Mouse (Mus musculus) natural killer cell, adult 2 months (primary cell): Measurements from ENCODE around the gene P2ry1.
A peak's percentile ranks its signal among the peaks of the same experiment; 100 is the strongest.

ENCODE experiments used
- DNase-seq, 2 experiments: peaks; one replicate each; pipeline ENCODE4 v3.0.0; 2022; ENCODE audit warnings: low spot score in 2 of 2

The P2ry1 gene

DNA sequence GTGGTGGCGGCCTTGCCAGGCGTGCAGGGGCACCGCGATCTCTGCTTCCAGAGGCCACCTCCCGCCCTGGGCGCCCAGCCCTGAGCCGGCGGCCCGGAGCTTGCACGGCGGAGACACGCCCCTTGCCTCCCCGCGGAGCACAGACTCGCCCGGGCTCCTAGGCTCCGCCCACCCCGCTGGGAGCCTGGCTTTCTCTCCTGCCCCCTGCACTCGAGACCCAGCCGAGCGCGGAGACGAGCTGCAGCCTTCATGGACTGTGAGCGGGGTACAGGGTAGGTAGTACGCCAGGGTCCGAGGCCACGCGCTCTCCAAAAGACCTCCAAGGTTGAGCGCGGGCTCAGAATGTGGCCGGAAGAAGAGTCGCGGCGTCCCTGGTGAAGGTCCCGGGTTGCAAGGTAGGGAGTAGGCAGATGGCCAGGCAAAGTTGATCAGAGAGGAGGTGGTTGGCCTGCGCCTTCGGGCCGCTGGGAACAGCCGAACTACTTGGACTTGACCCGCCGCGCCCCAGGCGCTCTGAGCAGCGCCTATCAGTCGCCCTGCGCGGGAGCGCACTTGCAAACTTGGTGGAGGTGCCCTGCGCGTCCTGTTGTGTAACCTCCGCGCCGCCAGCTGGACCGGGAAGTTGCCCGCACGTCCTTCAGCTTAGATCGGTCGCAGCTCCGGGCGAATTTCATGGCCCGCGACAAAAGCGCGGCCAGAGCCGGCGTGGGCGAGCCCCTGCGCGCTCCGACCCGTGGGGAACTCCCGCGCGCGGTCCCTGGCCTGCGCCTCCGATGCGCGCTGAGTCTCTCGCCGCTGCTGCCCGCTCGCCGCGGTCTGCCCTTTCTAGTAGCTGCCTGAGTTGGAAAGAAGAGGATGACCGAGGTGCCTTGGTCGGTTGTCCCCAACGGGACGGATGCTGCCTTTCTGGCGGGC, at the start of gene P2ry1:
TSS of gene P2ry1 (plus strand) at position 209 of the 915 bp plus-strand sequence.
- DNase-seq = peak in 1 of 2 experiments; percentile 5

GRCm38 (mm10) chr3:60953199-60953736, 49.3 kb upstream of the P2ry1 start:
- DNase-seq = no peak

DNA sequence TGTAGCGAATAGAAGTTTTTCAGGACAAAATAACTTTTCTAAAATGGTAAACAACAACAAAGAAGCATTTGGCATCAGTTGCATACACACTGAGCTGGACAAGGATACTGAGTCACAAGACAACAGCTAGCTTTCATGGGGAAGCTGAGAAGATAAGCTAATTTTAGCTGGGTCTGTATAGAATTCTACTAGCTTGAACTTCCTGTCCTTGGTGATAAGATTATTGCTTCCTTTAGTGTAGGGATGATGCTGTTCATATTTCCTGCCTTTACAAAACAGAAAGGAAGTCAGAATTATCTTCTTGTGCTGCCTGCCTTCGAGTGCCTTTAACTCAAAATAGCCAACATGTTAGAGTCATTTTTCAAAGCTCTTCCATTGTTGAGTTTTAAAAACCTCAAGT, 48.5 kb upstream of the P2ry1 start:
- DNase-seq = no peak

GRCm38 (mm10) chr3:60958769-60959168, 43.8 kb upstream of the P2ry1 start:
- DNase-seq = no peak

DNA sequence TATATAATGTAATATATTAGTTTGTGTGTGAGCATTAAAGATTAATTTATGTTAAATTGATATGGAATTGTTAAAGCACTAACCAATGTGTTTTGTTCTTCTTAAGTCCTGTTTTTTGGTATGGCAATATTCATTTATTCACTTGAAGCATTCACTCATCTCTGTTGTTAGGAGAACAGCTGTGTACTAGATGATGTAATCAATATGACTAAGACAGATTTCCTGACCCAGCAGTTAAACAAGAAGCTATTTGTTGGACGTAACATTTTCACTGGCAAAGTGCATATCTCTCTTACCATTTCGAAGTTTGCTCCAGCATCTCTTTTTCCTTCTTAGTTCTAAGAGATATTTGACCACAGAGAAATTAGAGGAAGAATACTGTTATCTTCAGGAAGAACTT, 37.5 kb upstream of the P2ry1 start:
- no peak for DNase-seq

GRCm38 (mm10) chr3:60974944-60975343, 27.7 kb upstream of the P2ry1 start:
- DNase-seq = no peak

DNA sequence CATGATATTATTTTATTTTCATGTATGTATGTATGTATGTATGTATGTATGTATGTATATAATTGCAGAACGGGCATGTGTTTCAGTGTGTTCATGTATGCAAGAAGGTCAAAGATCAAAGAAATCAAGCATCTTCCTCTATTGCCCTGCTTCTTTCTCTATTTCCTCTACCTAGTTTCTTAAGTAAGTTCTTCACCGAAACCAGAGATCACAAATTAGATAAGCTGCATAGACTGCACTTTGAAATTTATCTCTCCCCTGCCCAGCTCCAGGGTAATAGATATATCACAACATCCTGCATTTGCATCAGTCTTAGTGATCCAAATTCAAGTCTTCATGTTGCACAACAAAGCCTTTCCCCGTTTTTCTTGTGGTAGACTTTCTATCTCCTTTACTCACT, 20.5 kb upstream of the P2ry1 start:
- no peak for DNase-seq

DNA sequence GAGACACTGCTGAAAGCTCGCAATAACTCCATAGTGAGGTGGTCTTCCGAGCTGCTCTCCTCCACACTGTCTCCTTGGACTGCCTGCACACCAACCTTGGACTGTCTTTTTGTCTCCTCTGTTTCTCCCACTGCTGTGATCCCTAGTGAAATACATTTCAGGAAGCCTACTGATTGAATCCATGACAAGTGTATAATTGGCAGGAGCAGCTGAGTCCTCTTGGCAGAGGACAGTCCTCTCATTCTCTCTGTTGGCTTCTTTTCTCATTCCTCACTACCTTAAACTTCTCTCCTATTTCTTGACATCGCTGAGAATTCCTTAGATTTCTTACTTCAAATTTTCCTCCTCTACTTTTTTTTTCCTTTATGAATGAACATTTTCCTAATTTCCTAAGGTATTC, 4.5 kb upstream of the P2ry1 start:
- no peak for DNase-seq

DNA sequence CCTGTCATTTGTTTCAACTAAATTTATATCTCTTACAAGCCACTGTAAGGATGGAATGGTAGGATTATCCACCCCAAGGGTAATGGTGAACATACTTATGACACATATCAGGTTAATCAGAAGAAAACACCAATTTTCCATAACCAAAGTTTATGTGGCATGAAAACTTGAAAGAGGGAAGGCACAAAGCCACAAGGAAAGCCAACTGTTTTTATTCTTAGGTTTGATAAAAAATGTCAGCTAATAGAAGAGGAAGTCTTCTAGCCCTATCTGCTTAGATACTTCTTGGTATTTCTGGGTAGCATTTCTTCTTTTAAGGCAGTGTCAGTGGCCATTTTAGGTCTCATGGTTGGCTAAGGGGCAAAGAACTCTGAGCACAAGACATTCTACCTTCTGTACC, 2.9 kb upstream of the P2ry1 start:
- DNase-seq = no peak

- no peak for DNase-seq
Measured at GRCm38 (mm10) chr3:61000747-61001146, 1.8 kb upstream of the P2ry1 start.

DNA sequence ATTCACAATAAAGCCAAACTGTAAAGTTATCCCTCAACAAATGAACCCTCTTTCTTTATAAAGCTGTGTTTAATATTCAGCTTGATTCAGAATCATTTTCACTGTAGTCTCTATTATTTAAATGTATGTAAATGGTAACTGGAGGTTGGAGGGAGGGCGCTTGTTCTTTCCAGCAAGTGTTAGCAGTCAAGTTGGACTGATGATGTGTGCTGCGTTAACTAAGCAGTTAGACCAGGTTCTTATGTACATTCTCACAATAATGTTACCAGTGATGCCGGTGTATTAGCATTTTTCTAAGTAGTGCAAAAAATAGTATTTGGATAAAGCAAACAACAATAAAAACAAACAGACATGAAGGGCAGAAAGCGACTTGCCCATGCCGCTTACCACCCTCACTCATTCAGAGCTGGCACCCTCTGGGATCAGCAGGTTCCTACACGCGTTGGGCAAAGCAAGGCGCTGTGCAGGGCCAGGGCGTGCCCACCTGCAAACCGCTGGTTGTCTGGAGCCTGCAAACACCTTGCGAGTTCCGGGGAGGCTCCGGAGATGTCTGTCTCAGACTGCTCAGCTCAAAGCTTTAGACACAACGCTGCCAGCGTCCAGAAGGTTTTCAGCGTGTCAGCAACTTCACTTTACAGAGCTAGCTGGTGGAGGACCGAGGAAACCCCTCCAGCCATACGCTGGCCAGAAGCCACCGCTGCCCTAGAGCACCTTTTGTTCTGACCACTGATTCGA, 576 bp upstream of the P2ry1 start:
- no peak for DNase-seq

GRCm38 (mm10) chr3:61004611-61005010, 2.0 kb downstream of the P2ry1 start:
- DNase-seq = no peak

DNA sequence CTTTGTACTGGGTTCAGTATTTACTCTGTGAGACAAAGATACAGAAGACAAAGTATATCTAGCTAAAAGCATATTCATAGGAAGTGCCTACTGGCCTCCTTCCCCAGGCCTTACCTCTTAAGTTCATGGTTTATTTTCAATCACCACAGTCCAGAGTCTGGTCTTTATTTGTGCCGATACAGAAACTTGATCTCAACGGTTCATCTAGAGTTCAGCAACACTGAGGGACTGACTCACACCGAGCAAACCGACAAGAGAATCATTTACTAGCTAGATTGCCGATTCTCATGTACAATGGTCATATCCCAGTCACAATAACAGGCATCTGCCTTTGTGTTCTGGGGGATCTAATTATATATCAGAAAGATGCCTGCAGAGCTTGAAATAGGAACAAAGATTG, 9.1 kb downstream of the P2ry1 start:
- no peak for DNase-seq

DNA sequence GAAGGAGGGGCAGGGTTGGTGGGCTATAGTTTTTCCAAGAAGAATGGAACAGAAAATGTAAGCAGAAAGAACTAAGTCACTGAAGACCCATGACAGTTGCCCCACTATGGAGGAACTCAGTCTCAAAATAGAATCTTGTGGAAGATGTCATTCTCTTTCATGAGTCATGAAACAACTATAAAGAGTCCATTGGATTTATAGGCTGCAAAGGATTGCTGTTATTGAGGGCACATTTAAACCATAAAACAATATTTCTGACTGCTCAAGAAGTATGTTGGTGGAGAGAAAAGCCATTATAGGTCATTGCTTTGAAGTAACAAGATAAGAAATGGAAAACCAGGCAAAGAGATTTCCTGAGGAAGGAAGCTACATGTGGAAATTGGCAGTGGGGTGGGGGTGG, 10.0 kb downstream of the P2ry1 start:
- no peak for DNase-seq

- DNase-seq = no peak
Measured at GRCm38 (mm10) chr3:61016733-61017132, 14.1 kb downstream of the P2ry1 start.

- DNase-seq = no peak
Measured at GRCm38 (mm10) chr3:61032100-61032499, 29.5 kb downstream of the P2ry1 start.

GRCm38 (mm10) chr3:61035633-61036032, 33.0 kb downstream of the P2ry1 start:
- DNase-seq = no peak

DNA sequence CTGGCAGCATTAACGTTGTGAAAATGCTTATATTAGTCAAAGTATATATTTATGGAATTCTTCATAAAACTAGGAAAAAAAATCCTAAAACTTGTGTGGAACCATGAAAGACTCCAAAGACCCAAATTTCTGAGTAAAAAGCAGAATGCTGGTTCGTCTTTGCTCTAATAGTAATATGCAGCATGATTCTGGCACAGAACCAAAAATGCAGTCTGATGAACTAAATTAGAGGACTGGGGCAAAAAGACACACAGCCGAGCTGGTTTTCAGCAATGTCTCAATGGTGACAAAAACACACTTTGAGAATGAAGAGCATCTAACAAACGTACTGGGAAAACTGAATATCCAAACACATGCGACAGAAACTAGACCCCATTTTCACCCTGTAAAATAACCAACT, 37.3 kb downstream of the P2ry1 start:
- no peak for DNase-seq

- DNase-seq = no peak
Measured at GRCm38 (mm10) chr3:61049976-61050672, 47.5 kb downstream of the P2ry1 start.
